7 mouse cellular contexts compared by ENCODE assay signal in genomic region chr11:84729189-84729588, GRCm38 (mm10).
DNase-seq lines count a peak whose midpoint lies in the region.

No protein-coding gene starts in this region.

- peak; percentile 10 for DNase-seq in right cerebral cortex, postnatal 4 days
- no peak for DNase-seq in right cerebral cortex, postnatal 25 days
- DNase-seq in adrenal gland, postnatal 14 days = peak; percentile 79
- DNase-seq in kidney, postnatal 14 days = peak; percentile 71
- DNase-seq in ovary, postnatal 10 days (ENCODE audit: low spot score) = peak; percentile 29
- no peak for DNase-seq in cerebellum, adult 11-12 months
- no peak for DNase-seq in heart, adult 9 months (ENCODE audit: low spot score in 2 of 2)

Comparison
In these comparisons a context has a peak if more than half of its experiments do, and no peak if none do; other contexts are left out.
1. DNase-seq: peak in right cerebral cortex, postnatal 4 days (single experiment), adrenal gland, postnatal 14 days (single experiment), kidney, postnatal 14 days (single experiment) and ovary, postnatal 10 days (single experiment); none in right cerebral cortex, postnatal 25 days (single experiment), cerebellum, adult 11-12 months (single experiment) and heart, adult 9 months (0 of 2).